Mouse (Mus musculus) midbrain, postnatal 0 days (tissue): ENCODE results near the gene Fam129b. TPM values are rescaled to one million over a fixed set of nuclear protein-coding genes. Genes with fewer than 3 reads are reported as not detected.

ENCODE experiments used
- ATAC-seq: fragments of 200-750 bp; cut with Nextera tagmentation; 2 replicates; pipeline ENCODE4 v1.8.0; 2017; ENCODE audit warnings: moderate number of reproducible peaks, mild to moderate bottlenecking, moderate TSS enrichment, moderate library complexity; ENCODE audit not compliant: low FRiP score
- DNase-seq: peaks from one replicate; pipeline ENCODE4 v3.0.0-alpha.2; 2015; ENCODE audit warnings: low spot score
- H3K27ac ChIP-seq: fragments of 300-500 bp; sonication (generic); 2 replicates; pipeline ENCODE4 v1.5.1; 2014; ENCODE audit warnings: low read depth, mild to moderate bottlenecking, low read length, mixed read lengths
- H3K27me3 ChIP-seq: fragments of 300-500 bp; sonication (generic); 2 replicates; pipeline ENCODE4 v1.6.1; 2014; ENCODE audit warnings: low read length, control low read depth, mixed read lengths; ENCODE audit not compliant: insufficient read depth
- H3K36me3 ChIP-seq: fragments of 300-500 bp; sonication (generic); 2 replicates; pipeline ENCODE4 v1.6.1; 2014; ENCODE audit warnings: low read length, control low read depth, mixed read lengths; ENCODE audit not compliant: insufficient read depth
- H3K4me1 ChIP-seq: fragments of 300-500 bp; sonication (generic); 2 replicates; pipeline ENCODE4 v1.6.1; 2014; ENCODE audit warnings: mild to moderate bottlenecking, control low read depth, antibody characterized with exemption, low read length, mixed read lengths; ENCODE audit not compliant: insufficient read depth
- H3K4me2 ChIP-seq: fragments of 300-500 bp; sonication (generic); 2 replicates; pipeline ENCODE4 v1.6.1; 2014; ENCODE audit warnings: low read depth, mild to moderate bottlenecking, low read length, mixed read lengths; ENCODE audit not compliant: poor library complexity, severe bottlenecking
- H3K4me3 ChIP-seq: fragments of 300-500 bp; sonication (generic); 2 replicates; pipeline ENCODE4 v1.5.1; 2014; ENCODE audit warnings: low read depth, mild to moderate bottlenecking, low read length, moderate library complexity
- H3K9ac ChIP-seq: fragments of 300-500 bp; sonication (generic); replicated peaks from 2 replicates; pipeline ENCODE4 v1.6.1; 2014; ENCODE audit warnings: mild to moderate bottlenecking, low read length, moderate library complexity, mixed read lengths; ENCODE audit not compliant: poor library complexity, severe bottlenecking
- H3K9me3 ChIP-seq: fragments of 300-500 bp; sonication (generic); 2 replicates; pipeline ENCODE4 v1.6.1; 2016; ENCODE audit warnings: low read length, control low read depth
- CTCF ChIP-seq: IDR thresholded peaks from 2 replicates; pipeline ENCODE4 v1.5.1; 2016; ENCODE audit warnings: antibody characterized with exemption, mild to moderate bottlenecking
- WGBS: fragments of 180-500 bp; shearing (Covaris S2); extraction: QIAGEN DNeasy Blood & Tissue Kit; methylation state at CpG from one replicate; pipeline ENCODE4 v1.1.7; 2014; 5-methylcytosine and 5-hydroxymethylcytosine counted together
- polyA plus RNA-seq: library from polyadenylated mRNA; unstranded; fragments of >200 nt; fragmentation: Nextera tagmentation; extraction: Ambion mirVana; gene quantifications from 2 replicates; pipeline ENCODE4 v1.2.1, GENCODE M21; 2015
- total RNA-seq: library from RNA; depleted of rRNA; stranded (reverse); fragments of >200 nt; gene quantifications from 2 replicates; pipeline ENCODE4 v1.2.3, GENCODE M21; 2014; rRNA removed

The Fam129b gene
- 39.5 and 40.9 TPM in 2 replicates for total RNA-seq
- polyA plus RNA-seq: 17.7 and 18.1 TPM in 2 replicates

GRCm38 (mm10) chr2:32875675-32876489 is at the start of gene Fam129b:
Fam129b (plus strand) TSS chr2:32876114.
- Histone ChIP-seq H3K9me3 (no peaks in the 10 kb centered on the region), H3K4me1 (peaks cover 24% of the 10 kb centered on the region)

GRCm38 (mm10) chr2:32828979-32829676 is 46.8 kb upstream of the Fam129b start:
- ATAC-seq (no peak), DNase-seq (no peak)
- WGBS: 58% methylated on average over 11 of the region's 11 CpGs
- Histone ChIP-seq H3K4me1 (no peaks in the 10 kb centered on the region), H3K4me2 (no peak overlapping the region), H3K36me3 (no peaks in the 10 kb centered on the region), H3K9me3 (no peaks in the 10 kb centered on the region), H3K4me3 (no peak overlapping the region), H3K27ac (no peak overlapping the region), H3K9ac (no peak overlapping the region), H3K27me3 (no peaks in the 10 kb centered on the region)
- TF ChIP-seq CTCF: no peak

More at GRCm38 (mm10) chr2:32875675-32876489, at the start of gene Fam129b:
- Histone ChIP-seq H3K36me3 (no peaks in the 10 kb centered on the region), H3K4me2 (peak within 1 kb of the TSS; percentile 87), H3K4me3 (peak within 1 kb of the TSS; percentile 74), H3K9ac (peak within 1 kb of the TSS; percentile 93), H3K27me3 (no peaks in the 10 kb centered on the region), H3K27ac (peak within 1 kb of the TSS; percentile 91)
- under 1% methylated on average over 60 of the region's 68 CpGs for WGBS
- ATAC-seq: peak; percentile 86
- no peak for TF ChIP-seq CTCF
- DNase-seq: peak; percentile 88

- ATAC-seq: no peak
- Histone ChIP-seq H3K4me2 (no peak overlapping the region), H3K4me1 (no peaks in the 10 kb centered on the region), H3K9ac (no peak overlapping the region), H3K27ac (no peak overlapping the region), H3K4me3 (no peak overlapping the region), H3K9me3 (no peaks in the 10 kb centered on the region), H3K27me3 (no peaks in the 10 kb centered on the region), H3K36me3 (0 out of 2 replicates have a peak, but pooled peaks cover under 1% of the 10 kb centered on the region)
- no peak for DNase-seq
- WGBS: 69% methylated on average over 7 of the region's 7 CpGs
- no peak for TF ChIP-seq CTCF
Observed at GRCm38 (mm10) chr2:32834496-32834895, 41.4 kb upstream of the Fam129b start.

- Histone ChIP-seq H3K27me3 (no peaks in the 10 kb centered on the region), H3K4me2 (no peak overlapping the region), H3K9ac (no peak overlapping the region), H3K4me1 (no peaks in the 10 kb centered on the region), H3K9me3 (no peaks in the 10 kb centered on the region), H3K36me3 (0 out of 2 replicates have a peak, but pooled peaks cover 5% of the 10 kb centered on the region), H3K4me3 (no peak overlapping the region), H3K27ac (no peak overlapping the region)
- ATAC-seq (no peak), DNase-seq (no peak)
- no peak for TF ChIP-seq CTCF
Observed at GRCm38 (mm10) chr2:32835588-32835987, 40.3 kb upstream of the Fam129b start.

GRCm38 (mm10) chr2:32838147-32838884 is 37.6 kb upstream of the Fam129b start:
- Histone ChIP-seq H3K27ac (no peak overlapping the region), H3K9ac (no peak overlapping the region), H3K36me3 (peaks cover 12% of the 10 kb centered on the region; the same call in 1 of the 2 replicates), H3K27me3 (no peaks in the 10 kb centered on the region), H3K4me2 (no peak overlapping the region), H3K4me3 (no peak overlapping the region), H3K9me3 (no peaks in the 10 kb centered on the region), H3K4me1 (no peaks in the 10 kb centered on the region)
- TF ChIP-seq CTCF: no peak
- WGBS: 66% methylated on average over 9 of the region's 9 CpGs
- DNase-seq (no peak), ATAC-seq (no peak)
